Comparison of ENCODE assay signal across 14 mouse cellular contexts in genomic region chr13:48774506-48774905, GRCm38 (mm10).
"Had no signal": no experiment of that assay in that cellular context is flagged by ENCODE, and none has a peak within 500 bp of the region (broad histone marks: within the 10 kb centered on the region; RNA-seq: fewer than 3 reads in every experiment).

No protein-coding gene starts in this region.

- H3K4me2 ChIP-seq: kidney, embryonic 15.5 days; liver, embryonic 13.5 days; neural tube, embryonic 13.5 days; stomach, embryonic 15.5 days had no signal

- H3K4me1 ChIP-seq: kidney, embryonic 15.5 days; liver, embryonic 13.5 days; neural tube, embryonic 13.5 days; stomach, embryonic 15.5 days had no signal

- H3K27me3 ChIP-seq: kidney, embryonic 15.5 days; neural tube, embryonic 13.5 days; stomach, embryonic 15.5 days had no signal

- H3K9ac ChIP-seq: kidney, embryonic 15.5 days; liver, embryonic 13.5 days; liver, postnatal 0 days; neural tube, embryonic 13.5 days; stomach, embryonic 15.5 days had no signal

- H3K4me3 ChIP-seq: kidney, embryonic 15.5 days; left cerebral cortex, adult 2 months; liver, embryonic 13.5 days; neural tube, embryonic 13.5 days; stomach, embryonic 15.5 days had no signal

- H3K9me3 ChIP-seq: kidney, embryonic 15.5 days; liver, embryonic 13.5 days; neural tube, embryonic 13.5 days; stomach, embryonic 15.5 days had no signal

- H3K36me3 ChIP-seq: kidney, embryonic 15.5 days; liver, embryonic 13.5 days; neural tube, embryonic 13.5 days; stomach, embryonic 15.5 days had no signal

- ATAC-seq: liver, postnatal 0 days had no signal

- DNase-seq: kidney, postnatal 14 days; liver; liver, embryonic 13.5 days; liver, postnatal 0 days; lung, postnatal 36 days; midbrain, embryonic 14.5 days; retina, postnatal 1 day; right cerebral cortex, postnatal 4 days; spleen, adult 18-20 months; thymus, postnatal 36 days had no signal

- H3K27ac ChIP-seq: kidney, embryonic 15.5 days; left cerebral cortex, adult 2 months; liver, embryonic 13.5 days; neural tube, embryonic 13.5 days; stomach, embryonic 15.5 days had no signal
